Mouse (Mus musculus) lung, postnatal 14 days (tissue): ENCODE data around the gene Slc41a3.
"Not testable (repeated sequence)": the region's sequence is repeated elsewhere in the genome, so short reads cannot be mapped to it uniquely, and the experiment has no call there.

Experiments used
- DNase-seq: peaks from one replicate; pipeline ENCODE4 v3.0.0; 2021

Gene Slc41a3

GRCm38 (mm10) chr6:90625207-90625994 lies 20.9 kb downstream of the Slc41a3 start:
- no peak for DNase-seq

GRCm38 (mm10) chr6:90627556-90627955 lies 23.0 kb downstream of the Slc41a3 start:
- no peak for DNase-seq

GRCm38 (mm10) chr6:90629506-90629905 lies 25.0 kb downstream of the Slc41a3 start:
- DNase-seq: no peak

GRCm38 (mm10) chr6:90630427-90630826 lies 25.9 kb downstream of the Slc41a3 start:
- DNase-seq: no peak

GRCm38 (mm10) chr6:90632526-90632925 lies 28.0 kb downstream of the Slc41a3 start:
- DNase-seq: not testable (repeated sequence)

- no peak for DNase-seq
Measured at GRCm38 (mm10) chr6:90635081-90635480, 30.6 kb downstream of the Slc41a3 start.

- DNase-seq: no peak
Measured at GRCm38 (mm10) chr6:90635611-90636010, 31.1 kb downstream of the Slc41a3 start.

GRCm38 (mm10) chr6:90643057-90643456 lies 38.5 kb downstream of the Slc41a3 start:
- DNase-seq: no peak

GRCm38 (mm10) chr6:90644965-90645364 lies 40.4 kb downstream of the Slc41a3 start:
- DNase-seq: no peak

- DNase-seq: no peak
Measured at GRCm38 (mm10) chr6:90648391-90648790, 43.9 kb downstream of the Slc41a3 start.

GRCm38 (mm10) chr6:90649279-90649678 lies 44.8 kb downstream of the Slc41a3 start:
- no peak for DNase-seq

GRCm38 (mm10) chr6:90650634-90651033 lies 46.1 kb downstream of the Slc41a3 start:
- no peak for DNase-seq

GRCm38 (mm10) chr6:90653736-90654135 lies 49.2 kb downstream of the Slc41a3 start:
- peak; percentile 78 for DNase-seq

GRCm38 (mm10) chr6:90656344-90656850 lies 51.9 kb downstream of the Slc41a3 start:
- DNase-seq: peak; percentile 20

GRCm38 (mm10) chr6:90659913-90660312 lies 55.4 kb downstream of the Slc41a3 start:
- DNase-seq: no peak

GRCm38 (mm10) chr6:90660398-90661028 lies 56.0 kb downstream of the Slc41a3 start:
- peak; percentile 54 for DNase-seq

GRCm38 (mm10) chr6:90661029-90661399 lies 56.5 kb downstream of the Slc41a3 start:
- no peak for DNase-seq

- DNase-seq: no peak
Measured at GRCm38 (mm10) chr6:90662148-90662547, 57.6 kb downstream of the Slc41a3 start.

GRCm38 (mm10) chr6:90663736-90664135 lies 59.2 kb downstream of the Slc41a3 start:
- DNase-seq: no peak

- DNase-seq: no peak
Measured at GRCm38 (mm10) chr6:90668693-90669092, 64.2 kb downstream of the Slc41a3 start.

- peak; percentile 44 for DNase-seq
Measured at GRCm38 (mm10) chr6:90678759-90679158, 74.2 kb downstream of the Slc41a3 start.

GRCm38 (mm10) chr6:90680401-90680800 lies 75.9 kb downstream of the Slc41a3 start:
- DNase-seq: peak; percentile 28

- DNase-seq: peak; percentile 28
Measured at GRCm38 (mm10) chr6:90683831-90684532, 79.5 kb downstream of the Slc41a3 start.

GRCm38 (mm10) chr6:90686812-90687211 lies 82.3 kb downstream of the Slc41a3 start:
- DNase-seq: no peak
